Mouse (Mus musculus) embryonic facial prominence, embryonic 11.5 days (tissue): ENCODE data around the gene Cox19. TPM values are rescaled to one million over a fixed set of nuclear protein-coding genes. Genes with fewer than 3 reads are reported as not detected.
A peak's percentile ranks its signal among the peaks of the same experiment; 100 is the strongest.

Experiments
- ATAC-seq: fragments of 200-750 bp; cut with Nextera tagmentation; replicated peaks from 2 replicates; pipeline ENCODE4 v1.8.0; 2017; ENCODE audit warnings: low read depth; ENCODE audit not compliant: insufficient number of reproducible peaks, low FRiP score, low TSS enrichment
- DNase-seq: peaks from one replicate; pipeline ENCODE4 v3.0.0-alpha.2; 2015; ENCODE audit warnings: low spot score
- H3K27ac ChIP-seq: fragments of 300-500 bp; sonication (generic); replicated peaks from 2 replicates; pipeline ENCODE4 v1.5.1; 2014; ENCODE audit warnings: mild to moderate bottlenecking, low read depth, low read length, control low read depth
- H3K27me3 ChIP-seq: fragments of 300-500 bp; sonication (generic); 2 replicates; pipeline ENCODE4 v1.6.1; 2014; ENCODE audit warnings: mild to moderate bottlenecking, low read length, moderate library complexity, mixed read lengths; ENCODE audit not compliant: control insufficient read depth, insufficient read depth
- H3K36me3 ChIP-seq: fragments of 300-500 bp; sonication (generic); replicated peaks from 2 replicates; pipeline ENCODE4 v1.6.1; 2014; ENCODE audit warnings: low read depth, mild to moderate bottlenecking, low read length, moderate library complexity, mixed read lengths; ENCODE audit not compliant: control insufficient read depth, insufficient read depth
- H3K4me1 ChIP-seq: fragments of 300-500 bp; sonication (generic); 2 replicates; pipeline ENCODE4 v1.6.1; 2014; ENCODE audit warnings: low read length, mixed read lengths; ENCODE audit not compliant: control insufficient read depth, insufficient read depth
- H3K4me2 ChIP-seq: fragments of 300-500 bp; sonication (generic); 2 replicates; pipeline ENCODE4 v1.6.1; 2014; ENCODE audit warnings: low read depth, mild to moderate bottlenecking, control low read depth, low read length, moderate library complexity
- H3K4me3 ChIP-seq: fragments of 300-500 bp; sonication (generic); 2 replicates; pipeline ENCODE4 v1.5.1; 2014; ENCODE audit warnings: low read depth, low read length, control low read depth
- H3K9ac ChIP-seq: fragments of 300-500 bp; sonication (generic); replicated peaks from 2 replicates; pipeline ENCODE4 v1.6.1; 2014; ENCODE audit warnings: mild to moderate bottlenecking, control low read depth, low read length
- H3K9me3 ChIP-seq: fragments of 300-500 bp; sonication (generic); replicated peaks from 2 replicates; pipeline ENCODE4 v1.6.1; 2016; ENCODE audit warnings: mild to moderate bottlenecking, low read length, inconsistent platforms, mixed read lengths; ENCODE audit not compliant: control insufficient read depth
- WGBS: fragments of 180-500 bp; shearing (Covaris S2); extraction: QIAGEN DNeasy Blood & Tissue Kit; methylation state at CpG from one replicate; pipeline ENCODE4 v1.1.7; 2014; 5-methylcytosine and 5-hydroxymethylcytosine counted together
- polyA plus RNA-seq: library from polyadenylated mRNA; unstranded; fragments of >200 nt; fragmentation: Nextera tagmentation; extraction: Ambion mirVana; gene quantifications from 2 replicates; pipeline ENCODE4 v1.2.1, GENCODE M21; 2014

Cox19 gene
- polyA plus RNA-seq, 1 experiment from 2014 or later = 116 TPM

DNA sequence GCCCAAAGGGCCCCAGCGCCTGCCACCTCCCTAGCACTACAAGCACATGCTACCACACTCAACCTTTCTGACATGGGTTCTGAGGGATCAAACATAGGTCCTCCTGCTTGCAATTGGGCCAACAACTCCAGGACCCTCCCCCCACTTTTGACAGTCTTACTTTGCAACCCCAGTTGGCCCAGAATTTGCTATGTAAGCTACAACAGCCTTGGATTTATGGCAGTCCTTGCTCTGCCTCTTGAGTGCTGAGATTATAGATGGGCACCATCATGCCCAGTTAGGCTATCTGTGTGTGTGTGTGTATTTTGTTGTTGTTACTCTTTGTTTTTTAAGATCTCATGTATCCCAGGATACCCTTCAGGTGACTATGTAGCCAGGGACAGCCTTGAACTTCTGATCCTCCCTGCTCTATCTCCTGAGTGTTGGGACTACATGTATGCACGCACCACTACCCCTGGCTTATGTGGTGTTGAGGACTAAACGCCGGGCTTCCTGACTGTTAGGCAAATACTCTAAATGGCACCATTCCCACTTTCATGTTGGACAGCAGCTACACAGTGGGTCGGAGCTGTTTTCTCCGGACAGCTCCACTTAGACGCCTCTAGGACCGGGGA lies 28.7 kb upstream of the Cox19 start:
- Histone ChIP-seq H3K27me3 (no peaks in the 10 kb centered on the region), H3K36me3 (no peaks in the 10 kb centered on the region), H3K27ac (no peak overlapping the region), H3K4me2 (peak overlapping the region; percentile 95), H3K9me3 (no peaks in the 10 kb centered on the region), H3K4me3 (peak overlapping the region; percentile 65), H3K9ac (no peak overlapping the region), H3K4me1 (peaks cover 6% of the 10 kb centered on the region)
- WGBS = 24% methylated on average over 8 of the region's 8 CpGs
- peak; percentile 15; the same call in 1 of the 2 replicates for ATAC-seq
- no peak for DNase-seq

DNA sequence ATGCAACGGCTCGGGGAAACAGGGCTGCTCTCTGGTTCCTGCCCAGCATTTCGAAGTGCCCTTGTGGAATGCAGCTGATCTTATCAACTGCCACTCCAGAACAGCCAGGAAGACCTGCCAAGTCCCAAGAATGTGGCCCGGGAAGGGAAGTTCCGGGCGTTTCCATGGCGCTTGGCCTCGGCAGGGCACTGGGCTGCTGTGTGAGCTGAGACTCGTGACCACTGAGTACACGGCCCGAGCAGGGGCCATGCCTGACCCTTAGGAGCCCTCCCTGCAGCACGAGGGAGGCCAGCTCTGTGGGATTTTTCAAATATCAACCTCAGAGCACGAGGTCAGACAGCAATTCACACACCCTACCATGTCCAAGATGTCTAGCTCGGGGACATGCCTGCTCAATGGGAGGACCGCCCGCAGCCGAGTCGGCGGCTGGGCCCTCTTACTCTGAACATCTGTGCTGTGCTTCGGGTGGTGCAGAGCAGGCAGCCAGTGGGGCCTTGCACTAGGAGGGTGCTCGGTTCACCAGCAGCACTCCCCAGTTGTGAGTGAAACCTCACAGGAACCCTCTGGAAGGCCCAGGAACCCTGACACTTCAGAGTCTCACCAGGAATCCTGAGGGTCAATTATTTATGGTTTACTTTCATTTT lies 27.9 kb upstream of the Cox19 start:
- Histone ChIP-seq H3K4me3 (no peak overlapping the region), H3K27ac (no peak overlapping the region), H3K4me1 (peaks cover 6% of the 10 kb centered on the region), H3K4me2 (no peak overlapping the region), H3K27me3 (no peaks in the 10 kb centered on the region), H3K9me3 (no peaks in the 10 kb centered on the region), H3K9ac (peak overlapping the region; percentile 25; the same call in 1 of the 2 replicates), H3K36me3 (no peaks in the 10 kb centered on the region)
- ATAC-seq (no peak), DNase-seq (no peak)
- WGBS = 47% methylated on average over 21 of the region's 21 CpGs

DNA sequence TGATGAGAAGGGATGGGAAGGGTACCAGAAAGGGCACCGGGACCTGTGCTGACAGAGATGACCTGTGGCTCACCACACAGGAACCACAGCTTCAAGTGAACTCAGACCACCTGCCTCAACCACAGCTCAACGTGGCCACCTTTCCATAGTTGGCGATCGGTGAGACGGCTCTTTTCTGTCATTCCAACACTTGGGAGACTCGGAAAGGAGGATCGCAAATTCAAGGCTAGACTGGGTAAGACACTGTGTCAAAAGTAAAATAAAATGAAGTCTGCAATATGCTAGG lies 27.0 kb upstream of the Cox19 start:
- no peak overlapping the region for H3K27ac ChIP-seq

DNA sequence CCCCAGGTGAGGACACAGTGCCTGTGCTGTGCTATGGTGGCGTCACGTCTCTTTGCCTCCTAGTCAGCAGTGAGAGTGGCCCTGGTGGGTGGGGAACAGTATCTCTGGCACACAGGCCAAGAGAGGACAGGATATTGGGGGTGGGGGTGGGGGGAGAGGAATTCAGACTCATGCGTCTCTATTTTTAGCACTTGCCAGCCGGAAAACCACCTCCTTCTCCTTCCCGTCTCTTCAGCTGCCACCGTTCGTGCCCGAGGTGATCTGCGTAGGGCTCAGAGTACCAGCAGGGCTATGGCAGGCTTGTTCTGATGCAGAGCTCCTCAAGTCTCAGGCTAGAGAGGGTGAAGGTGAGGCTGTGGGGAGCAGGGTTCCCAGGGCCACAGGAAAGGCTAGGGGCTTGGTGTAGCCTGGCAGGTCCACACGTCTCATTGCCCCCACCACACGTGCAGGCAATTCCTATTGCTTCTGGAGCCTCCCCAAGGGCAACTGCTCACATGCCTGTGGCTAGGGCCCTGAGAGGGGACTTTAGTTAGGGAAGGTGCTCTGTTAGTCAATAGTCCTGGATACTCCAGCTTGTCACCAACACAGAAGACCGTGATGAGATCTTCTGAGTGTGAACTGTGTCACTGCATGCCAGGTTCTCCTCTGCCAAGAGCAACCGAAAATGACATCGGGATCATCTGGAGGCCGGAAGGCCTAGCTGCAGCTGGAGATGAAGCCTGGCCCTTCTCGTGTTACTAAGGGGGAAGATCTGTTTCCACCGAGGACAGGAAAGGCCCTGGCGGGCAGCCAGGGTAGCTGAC lies 26.5 kb upstream of the Cox19 start, which contains the start of gene Gpr146:
Gene Gpr146, plus strand, starts transcription at position 230 of the 803 bp plus-strand sequence.
- Histone ChIP-seq H3K36me3 (no peaks in the 10 kb centered on the region), H3K27ac (no peak within 1 kb of the TSS; the same call in 1 of the 2 replicates), H3K9ac (no peak within 1 kb of the TSS; the same call in 1 of the 2 replicates), H3K9me3 (no peaks in the 10 kb centered on the region), H3K4me1 (peaks cover 6% of the 10 kb centered on the region), H3K4me2 (no peak within 1 kb of the TSS), H3K27me3 (no peaks in the 10 kb centered on the region), H3K4me3 (no peak within 1 kb of the TSS)
- DNase-seq = no peak
- ATAC-seq = no peak
- WGBS = 66% methylated on average over 18 of the region's 18 CpGs

More for the DNA sequence above, 27.0 kb upstream of the Cox19 start:
- Histone ChIP-seq H3K9me3 (no peaks in the 10 kb centered on the region), H3K27me3 (no peaks in the 10 kb centered on the region), H3K36me3 (no peaks in the 10 kb centered on the region), H3K4me1 (peaks cover 6% of the 10 kb centered on the region), H3K9ac (no peak overlapping the region), H3K4me2 (no peak overlapping the region), H3K4me3 (no peak overlapping the region)
- no peak for ATAC-seq
- 91% methylated on average over 7 of the region's 7 CpGs for WGBS
- no peak for DNase-seq

DNA sequence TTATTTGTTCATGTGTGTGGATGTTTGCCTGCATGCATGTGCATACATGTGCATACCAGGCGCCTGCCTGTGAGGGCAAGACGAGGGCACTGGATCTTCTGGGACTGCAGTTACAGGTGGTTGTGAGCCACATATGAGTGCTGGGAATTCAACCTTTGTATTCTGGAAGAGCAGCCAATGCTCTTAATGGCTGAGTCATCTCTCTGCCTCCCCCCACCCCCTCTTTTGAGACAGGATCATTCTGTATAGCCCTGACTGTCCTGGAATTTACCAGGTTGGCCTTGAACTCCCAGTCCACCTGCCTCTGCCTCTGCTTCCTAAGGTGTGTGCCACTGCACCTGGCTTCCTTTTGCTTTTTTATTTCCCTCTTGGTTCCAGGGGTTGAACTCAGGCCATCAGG lies 23.6 kb upstream of the Cox19 start:
- H3K36me3 ChIP-seq = no peaks in the 10 kb centered on the region
- ATAC-seq (no peak), DNase-seq (no peak)
- no peaks in the 10 kb centered on the region for H3K9me3 ChIP-seq
- H3K27ac ChIP-seq = no peak overlapping the region
- WGBS = 71% methylated on average over 2 of the region's 2 CpGs
- no peak overlapping the region for H3K9ac ChIP-seq
- peaks cover 3% of the 10 kb centered on the region; the same call in 1 of the 2 replicates for H3K4me1 ChIP-seq
- H3K27me3 ChIP-seq = no peaks in the 10 kb centered on the region
- no peak overlapping the region for H3K4me3 ChIP-seq
- no peak overlapping the region for H3K4me2 ChIP-seq

DNA sequence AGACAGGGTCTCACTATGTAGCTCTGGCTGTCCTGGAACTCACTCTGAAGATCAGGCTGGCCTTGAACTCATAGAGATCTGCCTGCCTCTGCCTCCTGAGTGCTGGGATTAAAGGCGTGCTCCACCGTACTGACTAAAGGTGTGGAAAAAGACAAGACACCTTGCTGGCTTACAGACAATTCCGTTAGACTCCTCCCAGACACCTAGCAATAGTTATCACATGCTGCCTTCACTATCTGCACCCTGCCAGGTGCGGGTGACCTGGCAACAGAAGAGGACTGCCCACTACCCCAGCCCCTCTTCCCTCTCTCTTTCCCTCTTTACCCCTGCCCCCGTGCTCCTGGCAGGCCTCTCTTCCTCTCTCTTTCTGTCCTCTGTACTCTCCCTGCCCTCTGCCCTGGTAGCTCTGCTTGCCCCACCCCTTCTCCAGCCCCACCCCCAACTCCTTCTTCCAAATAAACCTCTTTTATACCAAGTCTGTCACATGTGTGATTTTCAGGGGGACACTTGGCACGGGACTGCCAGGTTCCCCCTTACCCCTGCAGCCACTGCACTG lies 22.7 kb upstream of the Cox19 start:
- ATAC-seq (no peak), DNase-seq (no peak)
- no peaks in the 10 kb centered on the region for H3K27me3 ChIP-seq
- no peaks in the 10 kb centered on the region for H3K36me3 ChIP-seq
- H3K27ac ChIP-seq = no peak overlapping the region
- H3K9me3 ChIP-seq = no peaks in the 10 kb centered on the region
- 87% methylated on average over 6 of the region's 6 CpGs for WGBS
- no peak overlapping the region for H3K9ac ChIP-seq
- peaks cover 3% of the 10 kb centered on the region; the same call in 1 of the 2 replicates for H3K4me1 ChIP-seq
- H3K4me3 ChIP-seq = no peak overlapping the region
- H3K4me2 ChIP-seq = no peak overlapping the region

DNA sequence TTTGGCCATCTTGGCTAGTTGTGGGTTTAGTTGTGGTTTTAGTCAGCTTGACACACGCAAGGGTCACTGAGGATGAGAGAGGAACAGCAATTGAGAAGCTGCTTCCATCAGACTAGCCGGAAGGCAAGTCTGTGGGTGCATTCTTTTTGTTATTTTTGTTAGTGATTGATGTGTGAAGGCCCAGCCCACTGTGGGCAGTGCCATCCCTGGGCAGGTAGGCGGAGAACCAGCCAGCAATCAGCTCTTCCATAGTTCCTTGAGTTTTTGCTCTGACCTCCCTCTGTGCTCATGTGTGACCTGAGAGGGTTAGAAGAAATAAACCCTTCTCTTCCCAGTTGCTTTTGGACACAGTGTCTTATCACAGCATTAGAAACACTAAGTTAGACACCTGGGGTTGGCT lies 21.9 kb upstream of the Cox19 start:
- ATAC-seq = no peak
- no peak overlapping the region for H3K9ac ChIP-seq
- peaks cover 3% of the 10 kb centered on the region; the same call in 1 of the 2 replicates for H3K4me1 ChIP-seq
- 81% methylated on average over 3 of the region's 3 CpGs for WGBS
- H3K9me3 ChIP-seq = no peaks in the 10 kb centered on the region
- no peak overlapping the region for H3K4me3 ChIP-seq
- no peak overlapping the region for H3K27ac ChIP-seq
- no peaks in the 10 kb centered on the region for H3K36me3 ChIP-seq
- H3K4me2 ChIP-seq = no peak overlapping the region
- no peak for DNase-seq
- no peaks in the 10 kb centered on the region for H3K27me3 ChIP-seq
